Mouse (Mus musculus) stomach, postnatal 0 days (tissue): ENCODE data around the gene Olfr1246. TPM values are rescaled to one million over a fixed set of nuclear protein-coding genes. Genes with fewer than 3 reads are reported as not detected.
"Not testable (repeated sequence)": the region's sequence is repeated elsewhere in the genome, so short reads cannot be mapped to it uniquely, and the experiment has no call there.

Experiments
- ATAC-seq: fragments of 200-750 bp; cut with Nextera tagmentation; 2 replicates; pipeline ENCODE4 v1.8.0; 2017; ENCODE audit not compliant: low FRiP score, low TSS enrichment
- DNase-seq: peaks from one replicate; pipeline ENCODE4 v3.0.0-alpha.2; 2016; ENCODE audit warnings: low spot score
- H3K27ac ChIP-seq: fragments of 300-500 bp; sonication (generic); replicated peaks from 2 replicates; pipeline ENCODE4 v1.5.1; 2014; ENCODE audit warnings: mild to moderate bottlenecking, control low read depth
- H3K27me3 ChIP-seq: fragments of 300-500 bp; sonication (generic); 2 replicates; pipeline ENCODE4 v1.6.1; 2014; ENCODE audit warnings: low read length; ENCODE audit not compliant: control insufficient read depth, insufficient read depth
- H3K36me3 ChIP-seq: fragments of 300-500 bp; sonication (generic); 2 replicates; pipeline ENCODE4 v1.6.1; 2014; ENCODE audit warnings: low read length, mixed read lengths; ENCODE audit not compliant: control insufficient read depth, insufficient read depth
- H3K4me1 ChIP-seq: fragments of 300-500 bp; sonication (generic); replicated peaks from 2 replicates; pipeline ENCODE4 v1.6.1; 2014; ENCODE audit warnings: antibody characterized with exemption; ENCODE audit not compliant: control insufficient read depth, insufficient read depth
- H3K4me2 ChIP-seq: fragments of 300-500 bp; sonication (generic); replicated peaks from 2 replicates; pipeline ENCODE4 v1.6.1; 2014; ENCODE audit warnings: low read depth, mild to moderate bottlenecking, control low read depth, moderate library complexity
- H3K4me3 ChIP-seq: fragments of 300-500 bp; sonication (generic); 2 replicates; pipeline ENCODE4 v1.5.1; 2014; ENCODE audit warnings: low read depth, low read length, control low read depth
- H3K9ac ChIP-seq: fragments of 300-500 bp; sonication (generic); 2 replicates; pipeline ENCODE4 v1.6.1; 2014; ENCODE audit warnings: mild to moderate bottlenecking, low read length, control low read depth, mixed read lengths
- H3K9me3 ChIP-seq: fragments of 300-500 bp; sonication (generic); 2 replicates; pipeline ENCODE4 v1.6.1; 2016; ENCODE audit warnings: low read length; ENCODE audit not compliant: control insufficient read depth
- CTCF ChIP-seq: IDR thresholded peaks from 2 replicates; pipeline ENCODE4 v1.5.1; 2016; ENCODE audit warnings: antibody characterized with exemption, low read depth, mild to moderate bottlenecking, moderate library complexity
- EP300 ChIP-seq: optimal IDR thresholded peaks from 2 replicates; pipeline ENCODE3; 2016; ENCODE audit warnings: antibody characterized with exemption
- WGBS: fragments of 180-500 bp; shearing (Covaris S2); extraction: QIAGEN DNeasy Blood & Tissue Kit; methylation state at CpG from one replicate; pipeline ENCODE4 v1.1.7; 2014; 5-methylcytosine and 5-hydroxymethylcytosine counted together
- polyA plus RNA-seq: library from polyadenylated mRNA; unstranded; fragments of >200 nt; fragmentation: Nextera tagmentation; extraction: Ambion mirVana; gene quantifications from 2 replicates; pipeline ENCODE4 v1.2.1, GENCODE M21; 2015

Olfr1246 gene
- not detected in 2 replicates for polyA plus RNA-seq

- DNase-seq (no peak), ATAC-seq (no peak)
- Histone ChIP-seq H3K4me2 (no peak within 1 kb of the TSS), H3K27me3 (no peaks in the 10 kb centered on the region), H3K4me1 (no peaks in the 10 kb centered on the region), H3K36me3 (no peaks in the 10 kb centered on the region), H3K9me3 (no peaks in the 10 kb centered on the region), H3K4me3 (no peak within 1 kb of the TSS), H3K27ac (no peak within 1 kb of the TSS), H3K9ac (no peak within 1 kb of the TSS)
- TF ChIP-seq EP300 (no peak), CTCF (no peak)
- 65% methylated on average over 2 of the region's 2 CpGs for WGBS
Observed at GRCm38 (mm10) chr2:89593057-89593456, at the start of gene Olfr1246. TSS of gene Olfr1246 (minus strand) at chr2:89593157.

GRCm38 (mm10) chr2:89634883-89635282 lies 41.9 kb upstream of the Olfr1246 start, which contains the start of gene Olfr1249:
TSS of gene Olfr1249 (minus strand) at chr2:89634983.
- DNase-seq (no peak), ATAC-seq (no peak)
- Histone ChIP-seq H3K4me3 (no peak within 1 kb of the TSS), H3K9me3 (no peaks in the 10 kb centered on the region), H3K4me1 (no peaks in the 10 kb centered on the region), H3K4me2 (no peak within 1 kb of the TSS), H3K27me3 (no peaks in the 10 kb centered on the region), H3K9ac (no peak within 1 kb of the TSS), H3K27ac (no peak within 1 kb of the TSS), H3K36me3 (no peaks in the 10 kb centered on the region)
- WGBS: 85% methylated on average over 2 of the region's 2 CpGs
- TF ChIP-seq EP300: no peak
- no peak for TF ChIP-seq CTCF

GRCm38 (mm10) chr2:89618145-89618544 lies 25.2 kb upstream of the Olfr1246 start, which contains the start of gene Olfr1248:
TSS of gene Olfr1248 (minus strand) at chr2:89618245.
- not testable (repeated sequence) for H3K9ac ChIP-seq, H3K9me3 ChIP-seq, DNase-seq, H3K27ac ChIP-seq, ATAC-seq, H3K4me2 ChIP-seq, H3K4me3 ChIP-seq, H3K36me3 ChIP-seq, H3K4me1 ChIP-seq, H3K27me3 ChIP-seq
- WGBS: 93% methylated on average over 1 of the region's 1 CpGs

- ATAC-seq (no peak), DNase-seq (no peak)
- no peak within 1 kb of the TSS for H3K27ac ChIP-seq
- H3K9ac ChIP-seq: no peak within 1 kb of the TSS
- no peaks in the 10 kb centered on the region for H3K27me3 ChIP-seq
- H3K36me3 ChIP-seq: no peaks in the 10 kb centered on the region
- H3K4me2 ChIP-seq: no peak within 1 kb of the TSS
- no peak within 1 kb of the TSS for H3K4me3 ChIP-seq
- WGBS: 84% methylated on average over 2 of the region's 2 CpGs
- H3K4me1 ChIP-seq: no peaks in the 10 kb centered on the region
- no peaks in the 10 kb centered on the region for H3K9me3 ChIP-seq
- TF ChIP-seq EP300: no peak
- no peak for TF ChIP-seq CTCF
Observed at GRCm38 (mm10) chr2:89614030-89614429, 21.1 kb upstream of the Olfr1246 start, which contains the start of gene Olfr1247. TSS of gene Olfr1247 (minus strand) at chr2:89614130.

- no peak for ATAC-seq
- Histone ChIP-seq H3K36me3 (no peaks in the 10 kb centered on the region), H3K9me3 (no peaks in the 10 kb centered on the region), H3K4me3 (no peak within 1 kb of the TSS), H3K4me1 (no peaks in the 10 kb centered on the region), H3K4me2 (no peak within 1 kb of the TSS), H3K9ac (no peak within 1 kb of the TSS), H3K27me3 (no peaks in the 10 kb centered on the region), H3K27ac (no peak within 1 kb of the TSS)
- TF ChIP-seq CTCF (no peak), EP300 (no peak)
- DNase-seq: no peak
- WGBS: 86% methylated on average over 1 of the region's 1 CpGs
Observed at GRCm38 (mm10) chr2:89578347-89578746, 14.6 kb downstream of the Olfr1246 start, which contains the start of gene Olfr1245. TSS of gene Olfr1245 (minus strand) at chr2:89578447.

GRCm38 (mm10) chr2:89562706-89563105 lies 30.3 kb downstream of the Olfr1246 start:
- WGBS: 67% methylated on average over 2 of the region's 2 CpGs
- not testable (repeated sequence) for H3K4me1 ChIP-seq, ATAC-seq

More at GRCm38 (mm10) chr2:89562706-89563105, 30.3 kb downstream of the Olfr1246 start:
- not testable (repeated sequence) for H3K9ac ChIP-seq, H3K27ac ChIP-seq, H3K36me3 ChIP-seq, H3K4me2 ChIP-seq, H3K9me3 ChIP-seq, DNase-seq, H3K27me3 ChIP-seq, H3K4me3 ChIP-seq
